Mouse (Mus musculus): ENCODE measurements around the gene Tmem151a.

The Tmem151a gene

GRCm38 (mm10) chr19:5085145-5085863, at the start of gene Tmem151a:
TSS of gene Tmem151a (minus strand) at chr19:5085531.
- Histone ChIP-seq H3K27me3 (ENCODE audit: insufficient read depth, low read length) (peaks cover 60% of the 10 kb centered on the region), H3K9me3 (ENCODE audit: low read length) (no peaks in the 10 kb centered on the region), H3K4me1 (replicated peaks; ENCODE audit: low read depth, low read length) (peaks cover 75% of the 10 kb centered on the region), H3K36me3 (ENCODE audit: insufficient read depth, low read length) (peaks cover 11% of the 10 kb centered on the region), H3K4me3 (replicated peaks; ENCODE audit: low read length) (peak within 1 kb of the TSS; percentile 83)
- TF ChIP-seq NANOG (IDR thresholded peaks at IDR 0.05; ENCODE audit: borderline replicate concordance, low read length) (no peak), CTCF (conservative IDR thresholded peaks at IDR 0.05; ENCODE audit: low read length) (no peak), POU5F1 (IDR thresholded peaks at IDR 0.05; ENCODE audit: borderline replicate concordance, low read length) (no peak)

- Histone ChIP-seq H3K9me3 (ENCODE audit: low read length) (no peaks in the 10 kb centered on the region), H3K27me3 (ENCODE audit: insufficient read depth, low read length) (peaks cover 7% of the 10 kb centered on the region; the same call in 1 of the 2 replicates), H3K36me3 (ENCODE audit: insufficient read depth, low read length) (peaks cover 23% of the 10 kb centered on the region), H3K4me1 (replicated peaks; ENCODE audit: low read depth, low read length) (no peaks in the 10 kb centered on the region), H3K4me3 (replicated peaks; ENCODE audit: low read length) (no peak overlapping the region)
- no peak for TF ChIP-seq NANOG (IDR thresholded peaks at IDR 0.05; ENCODE audit: borderline replicate concordance, low read length)
- TF ChIP-seq POU5F1 (IDR thresholded peaks at IDR 0.05; ENCODE audit: borderline replicate concordance, low read length), result no peak
- no peak for TF ChIP-seq CTCF (conservative IDR thresholded peaks at IDR 0.05; ENCODE audit: low read length)
Observed at GRCm38 (mm10) chr19:5131237-5131636, 45.9 kb upstream of the Tmem151a start.

- H3K4me1 ChIP-seq (replicated peaks; ENCODE audit: low read depth, low read length), result no peaks in the 10 kb centered on the region
- no peaks in the 10 kb centered on the region for H3K9me3 ChIP-seq (ENCODE audit: low read length)
- TF ChIP-seq POU5F1 (IDR thresholded peaks at IDR 0.05; ENCODE audit: borderline replicate concordance, low read length), result no peak
- peak; percentile 41 for TF ChIP-seq CTCF (conservative IDR thresholded peaks at IDR 0.05; ENCODE audit: low read length)
- H3K36me3 ChIP-seq (ENCODE audit: insufficient read depth, low read length), result peaks cover 14% of the 10 kb centered on the region
- peaks cover 10% of the 10 kb centered on the region; the same call in 1 of the 2 replicates for H3K27me3 ChIP-seq (ENCODE audit: insufficient read depth, low read length)
- H3K4me3 ChIP-seq (replicated peaks; ENCODE audit: low read length), result no peak overlapping the region
Observed at GRCm38 (mm10) chr19:5129770-5130169, 44.4 kb upstream of the Tmem151a start.

GRCm38 (mm10) chr19:5124055-5124614, 38.8 kb upstream of the Tmem151a start:
- peaks cover 24% of the 10 kb centered on the region for H3K27me3 ChIP-seq (ENCODE audit: insufficient read depth, low read length)
- peaks cover 6% of the 10 kb centered on the region for H3K4me1 ChIP-seq (replicated peaks; ENCODE audit: low read depth, low read length)
- no peaks in the 10 kb centered on the region for H3K36me3 ChIP-seq (ENCODE audit: insufficient read depth, low read length)
- H3K9me3 ChIP-seq (ENCODE audit: low read length), result no peaks in the 10 kb centered on the region
- H3K4me3 ChIP-seq (replicated peaks; ENCODE audit: low read length), result no peak overlapping the region
- TF ChIP-seq POU5F1 (IDR thresholded peaks at IDR 0.05; ENCODE audit: borderline replicate concordance, low read length) (no peak), CTCF (conservative IDR thresholded peaks at IDR 0.05; ENCODE audit: low read length) (no peak), NANOG (IDR thresholded peaks at IDR 0.05; ENCODE audit: borderline replicate concordance, low read length) (no peak)

- TF ChIP-seq POU5F1 (IDR thresholded peaks at IDR 0.05; ENCODE audit: borderline replicate concordance, low read length), result no peak
- TF ChIP-seq CTCF (conservative IDR thresholded peaks at IDR 0.05; ENCODE audit: low read length), result no peak
- no peak for TF ChIP-seq NANOG (IDR thresholded peaks at IDR 0.05; ENCODE audit: borderline replicate concordance, low read length)
- Histone ChIP-seq H3K9me3 (ENCODE audit: low read length) (no peaks in the 10 kb centered on the region), H3K4me3 (replicated peaks; ENCODE audit: low read length) (no peak overlapping the region), H3K27me3 (ENCODE audit: insufficient read depth, low read length) (peaks cover 30% of the 10 kb centered on the region), H3K36me3 (ENCODE audit: insufficient read depth, low read length) (no peaks in the 10 kb centered on the region), H3K4me1 (replicated peaks; ENCODE audit: low read depth, low read length) (peaks cover 15% of the 10 kb centered on the region)
Observed at GRCm38 (mm10) chr19:5123241-5123640, 37.9 kb upstream of the Tmem151a start.

GRCm38 (mm10) chr19:5122492-5122891, 37.2 kb upstream of the Tmem151a start:
- Histone ChIP-seq H3K27me3 (ENCODE audit: insufficient read depth, low read length) (peaks cover 28% of the 10 kb centered on the region), H3K9me3 (ENCODE audit: low read length) (no peaks in the 10 kb centered on the region), H3K4me3 (replicated peaks; ENCODE audit: low read length) (no peak overlapping the region), H3K4me1 (replicated peaks; ENCODE audit: low read depth, low read length) (peaks cover 15% of the 10 kb centered on the region), H3K36me3 (ENCODE audit: insufficient read depth, low read length) (no peaks in the 10 kb centered on the region)
- TF ChIP-seq POU5F1 (IDR thresholded peaks at IDR 0.05; ENCODE audit: borderline replicate concordance, low read length) (no peak), CTCF (conservative IDR thresholded peaks at IDR 0.05; ENCODE audit: low read length) (no peak), NANOG (IDR thresholded peaks at IDR 0.05; ENCODE audit: borderline replicate concordance, low read length) (no peak)

GRCm38 (mm10) chr19:5118384-5118698, 33.0 kb upstream of the Tmem151a start, which contains the start of gene Klc2:
TSS of gene Klc2 (minus strand) at chr19:5118560.
- H3K36me3 ChIP-seq (ENCODE audit: insufficient read depth, low read length), result peaks cover 6% of the 10 kb centered on the region; the same call in 1 of the 2 replicates
- no peak for TF ChIP-seq CTCF (conservative IDR thresholded peaks at IDR 0.05; ENCODE audit: low read length)
- TF ChIP-seq POU5F1 (IDR thresholded peaks at IDR 0.05; ENCODE audit: borderline replicate concordance, low read length), result no peak
- TF ChIP-seq NANOG (IDR thresholded peaks at IDR 0.05; ENCODE audit: borderline replicate concordance, low read length), result no peak
- H3K4me1 ChIP-seq (replicated peaks; ENCODE audit: low read depth, low read length), result peaks cover 29% of the 10 kb centered on the region
- H3K27me3 ChIP-seq (ENCODE audit: insufficient read depth, low read length), result peaks cover 21% of the 10 kb centered on the region
- H3K4me3 ChIP-seq (replicated peaks; ENCODE audit: low read length), result peak within 1 kb of the TSS; percentile 96
- no peaks in the 10 kb centered on the region for H3K9me3 ChIP-seq (ENCODE audit: low read length)

GRCm38 (mm10) chr19:5117494-5118383, 32.4 kb upstream of the Tmem151a start:
- peaks cover 31% of the 10 kb centered on the region for H3K4me1 ChIP-seq (replicated peaks; ENCODE audit: low read depth, low read length)
- H3K36me3 ChIP-seq (ENCODE audit: insufficient read depth, low read length), result peaks cover 9% of the 10 kb centered on the region
- peak overlapping the region; percentile 96 for H3K4me3 ChIP-seq (replicated peaks; ENCODE audit: low read length)
- H3K27me3 ChIP-seq (ENCODE audit: insufficient read depth, low read length), result peaks cover 18% of the 10 kb centered on the region
- TF ChIP-seq NANOG (IDR thresholded peaks at IDR 0.05; ENCODE audit: borderline replicate concordance, low read length), result no peak
- TF ChIP-seq CTCF (conservative IDR thresholded peaks at IDR 0.05; ENCODE audit: low read length), result peak; percentile 69
- no peaks in the 10 kb centered on the region for H3K9me3 ChIP-seq (ENCODE audit: low read length)

Data from E14TG2a.4 (cell line).